Comparison of ENCODE assay signal across 22 mouse cellular contexts in the genomic region with DNA sequence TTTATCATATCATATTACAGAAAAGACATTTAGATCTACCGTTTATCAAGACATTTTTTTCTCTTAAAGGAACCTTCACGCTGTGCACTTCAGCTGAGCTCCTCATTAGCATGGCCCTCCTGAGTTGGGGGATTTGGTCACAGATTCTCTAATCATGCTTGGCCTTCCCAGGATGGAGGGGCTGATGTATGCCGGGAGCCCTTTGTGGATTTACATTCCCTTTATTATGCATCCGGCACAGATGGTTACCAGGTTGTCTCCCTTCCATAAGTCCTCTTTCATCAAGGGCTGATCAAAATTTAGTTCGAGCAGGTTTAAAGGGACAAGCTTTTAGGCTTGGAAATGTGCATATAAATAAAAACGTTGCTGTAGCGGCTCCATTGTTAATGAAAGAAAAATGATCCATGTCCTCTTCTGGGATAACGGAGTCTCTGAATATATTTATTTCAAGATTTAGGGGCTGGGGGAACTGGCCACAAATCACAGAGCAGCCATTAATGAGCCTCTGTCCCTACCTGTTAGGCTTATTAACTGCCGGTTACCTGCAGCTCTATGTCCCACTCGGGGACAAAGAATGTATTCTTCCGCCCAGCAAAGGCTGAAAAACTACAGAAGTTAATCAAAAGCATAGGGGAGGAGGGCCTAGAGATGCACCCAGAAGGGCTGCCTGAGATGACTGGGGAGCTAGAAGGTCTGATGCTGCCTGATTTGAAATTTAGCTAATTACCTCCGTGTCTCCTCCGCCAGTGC. TPM values are rescaled to one million over a fixed set of nuclear protein-coding genes. Genes with fewer than 3 reads are reported as not detected.
A peak's percentile ranks its signal among the peaks of the same experiment; 100 is the strongest.
DNase-seq lines count a peak whose midpoint lies in the region; ATAC-seq lines count a peak whose summit lies in the region.
"Had no signal": no experiment of that assay in that cellular context is flagged by ENCODE, and none has a peak within 500 bp of the region (broad histone marks: within the 10 kb centered on the region; RNA-seq: fewer than 3 reads in every experiment).

No protein-coding gene starts in this region.

- no peak overlapping the region for H3K27ac ChIP-seq in forebrain, embryonic 13.5 days
- H3K27ac ChIP-seq in forebrain, embryonic 15.5 days (replicated peaks): no peak overlapping the region
- no peak overlapping the region for H3K27ac ChIP-seq in forebrain, embryonic 14.5 days (ENCODE audit: low read depth, low read length)
- peak overlapping the region; percentile 68 for H3K27ac ChIP-seq in midbrain, embryonic 12.5 days (replicated peaks)
- H3K27ac ChIP-seq: kidney, postnatal 0 days; limb, embryonic 15.5 days had no signal

- no peak overlapping the region; the same call in 1 of the 2 replicates for H3K4me2 ChIP-seq in forebrain, embryonic 13.5 days
- no peak overlapping the region for H3K4me2 ChIP-seq in forebrain, embryonic 15.5 days (replicated peaks)
- no peak overlapping the region for H3K4me2 ChIP-seq in forebrain, embryonic 14.5 days (ENCODE audit: low read length)
- no peak overlapping the region for H3K4me2 ChIP-seq in midbrain, embryonic 12.5 days (replicated peaks)
- H3K4me2 ChIP-seq: limb, embryonic 15.5 days had no signal

- H3K27me3 ChIP-seq in forebrain, embryonic 13.5 days: no peaks in the 10 kb centered on the region
- H3K27me3 ChIP-seq in forebrain, embryonic 15.5 days: no peaks in the 10 kb centered on the region
- H3K27me3 ChIP-seq in forebrain, embryonic 14.5 days (replicated peaks; ENCODE audit: control insufficient read depth, insufficient read depth, low read length): no peaks in the 10 kb centered on the region
- H3K27me3 ChIP-seq in midbrain, embryonic 12.5 days: no peaks in the 10 kb centered on the region
- H3K27me3 ChIP-seq: limb, embryonic 15.5 days had no signal

- peaks cover 18% of the 10 kb centered on the region; the same call in 1 of the 2 replicates for H3K4me1 ChIP-seq in forebrain, embryonic 13.5 days
- peaks cover 9% of the 10 kb centered on the region; the same call in 1 of the 2 replicates for H3K4me1 ChIP-seq in forebrain, embryonic 15.5 days
- H3K4me1 ChIP-seq in forebrain, embryonic 14.5 days (ENCODE audit: control insufficient read depth, insufficient read depth, low read length): no peaks in the 10 kb centered on the region
- H3K4me1 ChIP-seq in midbrain, embryonic 12.5 days: peaks cover 13% of the 10 kb centered on the region; the same call in 1 of the 2 replicates

- ATAC-seq in forebrain, embryonic 13.5 days: peak; percentile 70
- ATAC-seq in forebrain, embryonic 15.5 days (replicated peaks): no peak; the same call in 1 of the 2 replicates
- ATAC-seq in forebrain, embryonic 14.5 days: peak; percentile 73
- peak; percentile 91 for ATAC-seq in midbrain, embryonic 12.5 days (ENCODE audit: low FRiP score, low read depth)
- ATAC-seq: lung, postnatal 0 days had no signal

- WGBS in forebrain, embryonic 13.5 days: 45% methylated on average over 13 of the region's 13 CpGs
- WGBS in forebrain, embryonic 15.5 days: 38% methylated on average over 13 of the region's 13 CpGs
- WGBS in forebrain, embryonic 14.5 days: 26% methylated on average over 13 of the region's 13 CpGs
- 47% methylated on average over 13 of the region's 13 CpGs for WGBS in midbrain, embryonic 12.5 days

- no peaks in the 10 kb centered on the region for H3K9me3 ChIP-seq in forebrain, embryonic 13.5 days (replicated peaks)
- no peaks in the 10 kb centered on the region for H3K9me3 ChIP-seq in forebrain, embryonic 15.5 days
- no peaks in the 10 kb centered on the region for H3K9me3 ChIP-seq in forebrain, embryonic 14.5 days (replicated peaks; ENCODE audit: control insufficient read depth, low read length)
- no peaks in the 10 kb centered on the region for H3K9me3 ChIP-seq in midbrain, embryonic 12.5 days
- H3K9me3 ChIP-seq: limb, embryonic 15.5 days had no signal

- H3K36me3 ChIP-seq in forebrain, embryonic 13.5 days (ENCODE audit: poor library complexity, severe bottlenecking): no peaks in the 10 kb centered on the region
- H3K36me3 ChIP-seq in forebrain, embryonic 15.5 days: no peaks in the 10 kb centered on the region
- no peaks in the 10 kb centered on the region for H3K36me3 ChIP-seq in forebrain, embryonic 14.5 days (ENCODE audit: control insufficient read depth, insufficient read depth, low read length)
- H3K36me3 ChIP-seq in midbrain, embryonic 12.5 days: no peaks in the 10 kb centered on the region
- H3K36me3 ChIP-seq: limb, embryonic 15.5 days had no signal

- peak; percentile 51 for DNase-seq in R1 (ENCODE audit: low read depth, low spot score)
- DNase-seq in forebrain, embryonic 14.5 days (ENCODE audit: low spot score): peak; percentile 61
- DNase-seq in kidney, adult 9 months: no peak
- no peak for DNase-seq in frontal cortex, postnatal 14 days (ENCODE audit: low spot score in 2 of 2)
- no peak for DNase-seq in cerebellum, postnatal 10 days
- DNase-seq: adrenal gland, adult 8-10 months; cerebellum, adult 9-11 months; gastrocnemius, postnatal 10 days; heart, postnatal 10 days; kidney, adult 11 months; right cerebral cortex, postnatal 14 days; thymus, postnatal 36 days had no signal

- no peak overlapping the region for H3K9ac ChIP-seq in forebrain, embryonic 13.5 days
- no peak overlapping the region for H3K9ac ChIP-seq in forebrain, embryonic 15.5 days (replicated peaks)
- H3K9ac ChIP-seq in forebrain, embryonic 14.5 days (ENCODE audit: low read length): no peak overlapping the region
- H3K9ac ChIP-seq in midbrain, embryonic 12.5 days (replicated peaks): no peak overlapping the region
- H3K9ac ChIP-seq: limb, embryonic 15.5 days had no signal

- H3K4me3 ChIP-seq in forebrain, embryonic 13.5 days: no peak overlapping the region
- no peak overlapping the region for H3K4me3 ChIP-seq in forebrain, embryonic 15.5 days
- no peak overlapping the region for H3K4me3 ChIP-seq in forebrain, embryonic 14.5 days (ENCODE audit: low read depth, low read length)
- no peak overlapping the region for H3K4me3 ChIP-seq in midbrain, embryonic 12.5 days
- H3K4me3 ChIP-seq: limb, embryonic 15.5 days had no signal

RNA-seq across cellular contexts. Expression of a gene that starts 31.3 kb away (rescaled TPM):
- polyA plus RNA-seq in forebrain, embryonic 13.5 days (2015; fragmentation: Nextera tagmentation; extraction: Ambion mirVana): not detected in 2 replicates
- not detected in 2 replicates for polyA plus RNA-seq in forebrain, embryonic 15.5 days (2015; fragmentation: Nextera tagmentation; extraction: Ambion mirVana)
- not detected in 2 replicates for polyA plus RNA-seq in forebrain, embryonic 14.5 days (2014; fragmentation: Nextera tagmentation; extraction: Ambion mirVana)
- polyA plus RNA-seq in midbrain, embryonic 12.5 days (2016; fragmentation: Nextera tagmentation; extraction: Ambion mirVana): not detected in 2 replicates
- polyA plus RNA-seq: C2C12; kidney, postnatal 0 days; limb, embryonic 15.5 days; liver, embryonic 16.5 days; lung, postnatal 0 days; spleen, adult 2 months; stomach, embryonic 14.5 days had no signal

Comparison
In these comparisons a context has a peak if more than half of its experiments do, and no peak if none do; other contexts are left out.
1. DNase-seq: peak in R1 (single experiment) and forebrain, embryonic 14.5 days (single experiment); none in kidney, adult 9 months (single experiment), frontal cortex, postnatal 14 days (0 of 2) and cerebellum, postnatal 10 days (0 of 2).